Mouse (Mus musculus) neural tube, embryonic 12.5 days (tissue): ENCODE results near the gene Grk1. TPM values are rescaled to one million over a fixed set of nuclear protein-coding genes. Genes with fewer than 3 reads are reported as not detected.

Experiments used
- ATAC-seq: fragments of 200-750 bp; cut with Nextera tagmentation; 2 replicates; pipeline ENCODE4 v1.8.0; 2017; ENCODE audit warnings: low read depth, mild to moderate bottlenecking, moderate TSS enrichment, moderate library complexity; ENCODE audit not compliant: low FRiP score
- H3K27ac ChIP-seq: fragments of 300-500 bp; sonication (generic); 2 replicates; pipeline ENCODE4 v1.5.1; 2016
- H3K27me3 ChIP-seq: fragments of 300-500 bp; sonication (generic); replicated peaks from 2 replicates; pipeline ENCODE4 v1.6.1; 2016; ENCODE audit warnings: mild to moderate bottlenecking
- H3K36me3 ChIP-seq: fragments of 300-500 bp; sonication (generic); 2 replicates; pipeline ENCODE4 v1.6.1; 2016; ENCODE audit warnings: mild to moderate bottlenecking
- H3K4me1 ChIP-seq: fragments of 300-500 bp; sonication (generic); 2 replicates; pipeline ENCODE4 v1.6.1; 2016
- H3K4me2 ChIP-seq: fragments of 300-500 bp; sonication (generic); replicated peaks from 2 replicates; pipeline ENCODE4 v1.6.1; 2016; ENCODE audit warnings: mild to moderate bottlenecking
- H3K4me3 ChIP-seq: fragments of 300-500 bp; sonication (generic); 2 replicates; pipeline ENCODE4 v1.5.1; 2016
- H3K9ac ChIP-seq: fragments of 300-500 bp; sonication (generic); 2 replicates; pipeline ENCODE4 v1.6.1; 2016; ENCODE audit warnings: mild to moderate bottlenecking
- H3K9me3 ChIP-seq: fragments of 300-500 bp; sonication (generic); 2 replicates; pipeline ENCODE4 v1.6.1; 2016; ENCODE audit warnings: mild to moderate bottlenecking
- WGBS: fragments of 180-500 bp; shearing (Covaris S2); methylation state at CpG from one replicate; pipeline ENCODE4 v1.1.7; 2016; 5-methylcytosine and 5-hydroxymethylcytosine counted together
- polyA plus RNA-seq: library from polyadenylated mRNA; unstranded; fragments of >200 nt; fragmentation: Nextera tagmentation; extraction: Ambion mirVana; gene quantifications from 2 replicates; pipeline ENCODE4 v1.2.1, GENCODE M21; 2016

The Grk1 gene
- polyA plus RNA-seq, result 0.03 TPM in 1 of 2 replicates, not detected in the other

- Histone ChIP-seq H3K27me3 (no peaks in the 10 kb centered on the region), H3K4me1 (no peaks in the 10 kb centered on the region), H3K4me3 (no peak within 1 kb of the TSS), H3K27ac (no peak within 1 kb of the TSS), H3K9me3 (no peaks in the 10 kb centered on the region), H3K4me2 (no peak within 1 kb of the TSS), H3K36me3 (no peaks in the 10 kb centered on the region), H3K9ac (no peak within 1 kb of the TSS)
- no peak for ATAC-seq
- 83% methylated on average over 5 of the region's 5 CpGs for WGBS
These were observed at the start of gene Grk1 for GRCm38 (mm10) chr8:13404666-13405131. Gene Grk1 (plus strand): TSS chr8:13405081.

- no peak overlapping the region for H3K4me3 ChIP-seq
- peaks cover 95% of the 10 kb centered on the region for H3K36me3 ChIP-seq
- no peak overlapping the region for H3K4me2 ChIP-seq
- no peaks in the 10 kb centered on the region for H3K4me1 ChIP-seq
- ATAC-seq, result no peak
- H3K9me3 ChIP-seq, result no peaks in the 10 kb centered on the region
- no peak overlapping the region for H3K9ac ChIP-seq
- H3K27ac ChIP-seq, result no peak overlapping the region
- H3K27me3 ChIP-seq, result no peaks in the 10 kb centered on the region
- WGBS, result 86% methylated on average over 6 of the region's 6 CpGs
These were observed 48.7 kb upstream of the Grk1 start for GRCm38 (mm10) chr8:13356221-13356620.

GRCm38 (mm10) chr8:13356681-13357080 is 48.2 kb upstream of the Grk1 start:
- H3K9ac ChIP-seq, result no peak overlapping the region
- 83% methylated on average over 10 of the region's 10 CpGs for WGBS
- ATAC-seq, result no peak
- H3K9me3 ChIP-seq, result no peaks in the 10 kb centered on the region
- H3K4me2 ChIP-seq, result no peak overlapping the region
- H3K27me3 ChIP-seq, result no peaks in the 10 kb centered on the region
- H3K27ac ChIP-seq, result no peak overlapping the region
- H3K36me3 ChIP-seq, result peaks cover 95% of the 10 kb centered on the region
- H3K4me1 ChIP-seq, result no peaks in the 10 kb centered on the region
- H3K4me3 ChIP-seq, result no peak overlapping the region

- Histone ChIP-seq H3K27ac (no peak overlapping the region), H3K27me3 (no peaks in the 10 kb centered on the region), H3K9ac (no peak overlapping the region), H3K4me1 (no peaks in the 10 kb centered on the region), H3K4me2 (no peak overlapping the region), H3K4me3 (no peak overlapping the region), H3K9me3 (no peaks in the 10 kb centered on the region), H3K36me3 (peaks cover 94% of the 10 kb centered on the region)
- ATAC-seq, result no peak
- WGBS, result 94% methylated on average over 7 of the region's 7 CpGs
These were observed 44.7 kb upstream of the Grk1 start for GRCm38 (mm10) chr8:13360213-13360612.

GRCm38 (mm10) chr8:13361865-13362264 is 43.0 kb upstream of the Grk1 start:
- Histone ChIP-seq H3K4me2 (no peak overlapping the region), H3K27me3 (no peaks in the 10 kb centered on the region), H3K9ac (no peak overlapping the region), H3K4me1 (no peaks in the 10 kb centered on the region), H3K9me3 (no peaks in the 10 kb centered on the region), H3K27ac (no peak overlapping the region), H3K4me3 (no peak overlapping the region), H3K36me3 (peaks cover 91% of the 10 kb centered on the region)
- 97% methylated on average over 6 of the region's 6 CpGs for WGBS
- ATAC-seq, result no peak

GRCm38 (mm10) chr8:13373151-13373662 is 31.7 kb upstream of the Grk1 start:
- H3K27ac ChIP-seq, result no peak overlapping the region

GRCm38 (mm10) chr8:13381630-13382029 is 23.3 kb upstream of the Grk1 start:
- Histone ChIP-seq H3K9me3 (no peaks in the 10 kb centered on the region), H3K4me1 (no peaks in the 10 kb centered on the region), H3K4me2 (no peak overlapping the region), H3K4me3 (no peak overlapping the region), H3K9ac (no peak overlapping the region), H3K27me3 (no peaks in the 10 kb centered on the region), H3K27ac (no peak overlapping the region), H3K36me3 (peaks cover 29% of the 10 kb centered on the region)
- no peak for ATAC-seq
- 89% methylated on average over 7 of the region's 7 CpGs for whole genome bisulfite sequencing

More at GRCm38 (mm10) chr8:13373151-13373662, 31.7 kb upstream of the Grk1 start:
- Histone ChIP-seq H3K4me2 (no peak overlapping the region), H3K36me3 (peaks cover 84% of the 10 kb centered on the region), H3K4me1 (no peaks in the 10 kb centered on the region), H3K27me3 (no peaks in the 10 kb centered on the region), H3K9ac (no peak overlapping the region), H3K4me3 (no peak overlapping the region), H3K9me3 (no peaks in the 10 kb centered on the region)
- no peak for ATAC-seq
- 94% methylated on average over 8 of the region's 8 CpGs for WGBS

GRCm38 (mm10) chr8:13382536-13382935 is 22.3 kb upstream of the Grk1 start:
- no peaks in the 10 kb centered on the region for H3K4me1 ChIP-seq
- no peak overlapping the region for H3K4me2 ChIP-seq
- no peak for ATAC-seq
- H3K9me3 ChIP-seq, result no peaks in the 10 kb centered on the region
- peaks cover 26% of the 10 kb centered on the region for H3K36me3 ChIP-seq
- H3K27ac ChIP-seq, result no peak overlapping the region
- no peak overlapping the region for H3K9ac ChIP-seq
- no peaks in the 10 kb centered on the region for H3K27me3 ChIP-seq
- no peak overlapping the region for H3K4me3 ChIP-seq
- 91% methylated on average over 3 of the region's 3 CpGs for WGBS

GRCm38 (mm10) chr8:13382999-13383398 is 21.9 kb upstream of the Grk1 start:
- 97% methylated on average over 4 of the region's 4 CpGs for WGBS
- Histone ChIP-seq H3K27me3 (no peaks in the 10 kb centered on the region), H3K9ac (no peak overlapping the region), H3K4me1 (no peaks in the 10 kb centered on the region), H3K36me3 (peaks cover 26% of the 10 kb centered on the region), H3K4me2 (no peak overlapping the region), H3K9me3 (no peaks in the 10 kb centered on the region), H3K4me3 (no peak overlapping the region), H3K27ac (no peak overlapping the region)
- ATAC-seq, result no peak

GRCm38 (mm10) chr8:13386366-13386765 is 18.5 kb upstream of the Grk1 start:
- no peaks in the 10 kb centered on the region for H3K27me3 ChIP-seq
- no peaks in the 10 kb centered on the region for H3K4me1 ChIP-seq
- no peak overlapping the region for H3K27ac ChIP-seq
- no peak overlapping the region for H3K9ac ChIP-seq
- no peak overlapping the region for H3K4me3 ChIP-seq
- H3K4me2 ChIP-seq, result no peak overlapping the region
- peaks cover 1% of the 10 kb centered on the region; the same call in 1 of the 2 replicates for H3K36me3 ChIP-seq
- ATAC-seq, result no peak
- H3K9me3 ChIP-seq, result no peaks in the 10 kb centered on the region
- WGBS, result 84% methylated on average over 13 of the region's 13 CpGs

GRCm38 (mm10) chr8:13387728-13388127 is 17.2 kb upstream of the Grk1 start:
- 86% methylated on average over 8 of the region's 8 CpGs for WGBS
- Histone ChIP-seq H3K36me3 (no peaks in the 10 kb centered on the region), H3K4me3 (no peak overlapping the region), H3K27me3 (no peaks in the 10 kb centered on the region), H3K27ac (no peak overlapping the region), H3K4me1 (no peaks in the 10 kb centered on the region), H3K9me3 (no peaks in the 10 kb centered on the region), H3K9ac (no peak overlapping the region), H3K4me2 (no peak overlapping the region)
- no peak for ATAC-seq

GRCm38 (mm10) chr8:13388744-13389143 is 16.1 kb upstream of the Grk1 start:
- Histone ChIP-seq H3K4me1 (no peaks in the 10 kb centered on the region), H3K4me3 (no peak overlapping the region), H3K36me3 (no peaks in the 10 kb centered on the region), H3K9ac (no peak overlapping the region), H3K27ac (no peak overlapping the region), H3K9me3 (no peaks in the 10 kb centered on the region), H3K27me3 (no peaks in the 10 kb centered on the region), H3K4me2 (no peak overlapping the region)
- ATAC-seq, result no peak
- WGBS, result 86% methylated on average over 2 of the region's 2 CpGs

GRCm38 (mm10) chr8:13393869-13394268 is 11.0 kb upstream of the Grk1 start:
- no peaks in the 10 kb centered on the region for H3K9me3 ChIP-seq

More at GRCm38 (mm10) chr8:13393869-13394268, 11.0 kb upstream of the Grk1 start:
- no peak for ATAC-seq
- Histone ChIP-seq H3K27ac (no peak overlapping the region), H3K4me2 (no peak overlapping the region), H3K4me3 (no peak overlapping the region), H3K9ac (no peak overlapping the region), H3K36me3 (no peaks in the 10 kb centered on the region), H3K4me1 (no peaks in the 10 kb centered on the region), H3K27me3 (no peaks in the 10 kb centered on the region)
- WGBS, result 91% methylated on average over 7 of the region's 7 CpGs
